Mouse (Mus musculus): ENCODE measurements around the gene Scg2. TPM values are rescaled to one million over a fixed set of nuclear protein-coding genes. Genes with fewer than 3 reads are reported as not detected.

Gene Scg2
- polyA plus RNA-seq, 1 experiment from 2014 or later = 158 TPM

Other genes with a start within 250 kb of the Scg2 start
- 0.20 and 0.35 TPM in 2 replicates for gene Ap1s3, start 231.9 kb upstream of the Scg2 start, polyA plus RNA-seq (2014; fragmentation: Nextera tagmentation; extraction: Ambion mirVana)

Measured in hindbrain, embryonic 14.5 days (tissue).